Mouse (Mus musculus) macrophage (primary cell): ENCODE measurements around the gene Rabl3. TPM values are rescaled to one million over a fixed set of nuclear protein-coding genes. Genes with fewer than 3 reads are reported as not detected.

ENCODE experiments used
- H3K27ac ChIP-seq: fragments of 350-480 bp; formaldehyde crosslinking; 2 replicates; pipeline ENCODE4 v1.9.0; 2021
- H3K36me3 ChIP-seq: fragments of 350-480 bp; formaldehyde crosslinking; 2 replicates; pipeline ENCODE4 v1.9.0; 2021; ENCODE audit errors: inconsistent target
- H3K4me3 ChIP-seq: fragments of 350-480 bp; formaldehyde crosslinking; 2 replicates; pipeline ENCODE4 v1.9.0; 2021; ENCODE audit errors: inconsistent target
- H3K79me2 ChIP-seq: fragments of 350-480 bp; formaldehyde crosslinking; 2 replicates; pipeline ENCODE4 v1.9.0; 2021; ENCODE audit errors: inconsistent target
- WGBS: methylation state at CpG from one replicate; pipeline ENCODE4 v1.1.7; 2026; ENCODE audit warnings: inconsistent platforms; ENCODE audit not compliant: missing documents; 5-methylcytosine and 5-hydroxymethylcytosine counted together
- polyA plus RNA-seq: library from polyadenylated mRNA; stranded (reverse); fragments of 250-400 nt; gene quantifications from 3 replicates; pipeline ENCODE4 v1.2.4, GENCODE M21; 2018; ENCODE audit warnings: inconsistent platforms
- total RNA-seq, 78 experiments: library from RNA; depleted of rRNA; stranded (reverse); fragments of 250-400 nt; gene quantifications; 1 replicate in 9 of 78; 2 replicates in 24 of 78; 3 replicates in 43 of 78; 4 replicates in 2 of 78; pipeline ENCODE4 v1.2.4; 2018; ENCODE audit warnings: inconsistent platforms in 56 of 78

Rabl3 gene
- total RNA-seq (2018; cell fraction: chromatin; rRNA removed): 10 to 100 TPM in 20 of 26 experiments, 1 to 10 TPM in 6; 3.7 to 25.9 (median 15.2) TPM
- total RNA-seq (2018; cell fraction: cytosol; rRNA removed): 10 to 100 TPM in 16 of 26 experiments, 1 to 10 TPM in 10; 8.1 to 15.4 (median 11.5) TPM
- total RNA-seq (2018; cell fraction: nucleus; rRNA removed): 10 to 100 TPM in 21 of 26 experiments, 1 to 10 TPM in 5; 5.1 to 27.1 (median 14.5) TPM
- 8.7 to 12.1 TPM (median 11.9 TPM) in 3 replicates for polyA plus RNA-seq

DNA sequence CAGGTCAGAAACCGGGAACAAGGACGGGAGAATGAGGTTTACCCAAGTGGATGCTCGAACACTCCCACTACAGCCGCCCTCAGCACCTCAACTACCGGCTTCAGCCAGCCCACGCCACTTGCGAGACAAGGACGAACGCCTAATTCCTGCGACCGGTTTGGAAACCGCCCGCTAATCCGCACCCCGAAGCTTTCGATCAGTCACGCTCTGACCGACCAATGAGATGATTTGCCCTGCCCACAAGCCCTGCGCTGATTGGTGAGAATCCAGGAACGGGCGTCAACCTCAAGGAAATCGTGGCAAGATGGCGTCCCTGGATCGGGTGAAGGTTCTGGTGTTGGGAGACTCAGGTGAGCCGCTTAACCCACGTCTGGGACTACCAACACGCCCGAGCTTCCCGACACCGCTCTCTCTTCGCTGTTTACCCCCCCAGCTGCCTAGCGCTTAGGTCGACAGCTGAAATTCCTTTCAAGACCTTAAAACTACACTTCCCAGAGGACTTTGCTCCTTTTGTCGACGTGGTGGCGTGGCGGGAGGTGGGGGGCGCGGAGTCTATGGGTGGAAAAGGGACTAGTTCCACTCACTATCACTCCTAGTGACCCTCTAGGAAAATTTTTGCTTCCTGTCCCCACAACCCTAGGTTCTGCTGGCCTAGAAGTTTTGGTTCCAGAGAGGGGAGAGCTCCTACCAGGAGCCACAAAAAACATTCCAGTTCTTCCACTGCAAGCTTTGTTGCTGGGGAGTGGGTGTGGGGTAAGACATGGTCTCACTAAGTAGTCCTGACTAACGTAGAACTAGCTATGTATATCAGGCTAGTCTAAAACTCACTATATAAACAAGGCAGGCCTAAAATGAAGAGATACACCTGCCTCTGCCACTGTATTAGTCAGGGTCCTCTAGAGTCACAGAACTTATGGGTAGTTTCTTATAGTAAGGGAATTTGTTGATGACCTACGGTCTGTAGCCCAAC, at the start of gene Rabl3, which contains the start of gene Gtf2e1:
Rabl3 (plus strand) TSS at position 275 of the 970 bp plus-strand sequence.
Gtf2e1 (minus strand) TSS at position 179 of the 970 bp plus-strand sequence.
- Histone ChIP-seq H3K4me3 (peak within 1 kb of the TSS; percentile 81), H3K27ac (peak within 1 kb of the TSS; percentile 95), H3K36me3 (0 out of 2 replicates have a peak, but pooled peaks cover 6% of the 10 kb centered on the region), H3K79me2 (peaks cover 16% of the 10 kb centered on the region)
- 3% methylated on average over 41 of the region's 41 CpGs for WGBS

- H3K27ac ChIP-seq: no peak overlapping the region
- H3K36me3 ChIP-seq: no peaks in the 10 kb centered on the region
- no peaks in the 10 kb centered on the region for H3K79me2 ChIP-seq
- H3K4me3 ChIP-seq: no peak overlapping the region
- 93% methylated on average over 6 of the region's 6 CpGs for whole genome bisulfite sequencing
Observed at GRCm38 (mm10) chr16:37495017-37495416, 44.7 kb upstream of the Rabl3 start.

DNA sequence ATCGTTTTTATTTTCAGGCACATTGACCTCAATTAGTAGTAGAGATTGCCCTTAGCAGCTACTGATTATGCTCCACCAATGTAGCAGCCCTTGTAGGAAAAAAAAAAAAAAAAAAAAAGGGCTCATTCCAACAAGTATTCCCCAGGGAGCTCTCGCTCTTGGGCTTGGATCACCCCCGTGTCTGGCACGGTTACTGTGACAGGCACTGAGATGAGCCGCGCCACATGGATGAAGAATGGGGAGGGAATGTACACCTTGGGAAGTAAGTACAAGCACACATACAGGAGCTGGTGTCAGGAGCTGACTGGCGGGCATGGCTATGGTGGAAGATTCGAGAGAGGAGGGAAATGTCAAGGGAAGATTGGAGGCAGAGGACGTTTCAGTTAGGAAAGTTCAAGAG, 41.1 kb upstream of the Rabl3 start:
- H3K4me3 ChIP-seq: no peak overlapping the region
- H3K27ac ChIP-seq: no peak overlapping the region
- H3K79me2 ChIP-seq: no peaks in the 10 kb centered on the region
- WGBS: 92% methylated on average over 9 of the region's 9 CpGs
- H3K36me3 ChIP-seq: no peaks in the 10 kb centered on the region

GRCm38 (mm10) chr16:37504517-37504916, 35.2 kb upstream of the Rabl3 start:
- Histone ChIP-seq H3K4me3 (no peak overlapping the region), H3K27ac (no peak overlapping the region), H3K79me2 (no peaks in the 10 kb centered on the region), H3K36me3 (no peaks in the 10 kb centered on the region)
- WGBS: 75% methylated on average over 1 of the region's 1 CpGs

GRCm38 (mm10) chr16:37506751-37507150, 32.9 kb upstream of the Rabl3 start:
- Histone ChIP-seq H3K27ac (no peak overlapping the region), H3K36me3 (peaks cover 16% of the 10 kb centered on the region), H3K79me2 (no peaks in the 10 kb centered on the region), H3K4me3 (no peak overlapping the region)
- 95% methylated on average over 9 of the region's 9 CpGs for WGBS

DNA sequence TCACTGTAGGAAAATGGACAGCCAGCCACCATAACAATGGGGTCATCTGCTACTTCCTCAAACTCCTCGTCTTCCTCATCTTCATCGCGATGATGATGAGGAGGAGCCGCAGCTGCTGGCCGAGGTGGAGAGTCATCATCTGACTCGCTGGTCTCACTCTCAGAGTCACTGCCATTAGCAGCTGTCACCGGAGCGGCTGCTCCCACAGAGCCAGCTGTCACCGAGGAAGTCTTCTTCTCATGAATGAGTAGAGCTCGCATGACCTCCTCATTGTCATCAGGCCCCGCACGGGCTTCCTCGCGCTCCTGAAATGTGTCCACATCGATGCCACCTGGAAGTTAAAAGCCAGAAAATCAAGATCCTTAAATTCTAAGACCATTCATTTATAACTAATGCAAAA, 28.2 kb upstream of the Rabl3 start:
- Histone ChIP-seq H3K79me2 (no peaks in the 10 kb centered on the region), H3K36me3 (peaks cover 18% of the 10 kb centered on the region), H3K27ac (no peak overlapping the region), H3K4me3 (no peak overlapping the region)
- 96% methylated on average over 15 of the region's 15 CpGs for WGBS

GRCm38 (mm10) chr16:37514644-37515043, 25.0 kb upstream of the Rabl3 start:
- no peak overlapping the region for H3K4me3 ChIP-seq
- H3K27ac ChIP-seq: no peak overlapping the region
- peaks cover 18% of the 10 kb centered on the region for H3K36me3 ChIP-seq
- 92% methylated on average over 8 of the region's 8 CpGs for WGBS
- no peaks in the 10 kb centered on the region for H3K79me2 ChIP-seq

DNA sequence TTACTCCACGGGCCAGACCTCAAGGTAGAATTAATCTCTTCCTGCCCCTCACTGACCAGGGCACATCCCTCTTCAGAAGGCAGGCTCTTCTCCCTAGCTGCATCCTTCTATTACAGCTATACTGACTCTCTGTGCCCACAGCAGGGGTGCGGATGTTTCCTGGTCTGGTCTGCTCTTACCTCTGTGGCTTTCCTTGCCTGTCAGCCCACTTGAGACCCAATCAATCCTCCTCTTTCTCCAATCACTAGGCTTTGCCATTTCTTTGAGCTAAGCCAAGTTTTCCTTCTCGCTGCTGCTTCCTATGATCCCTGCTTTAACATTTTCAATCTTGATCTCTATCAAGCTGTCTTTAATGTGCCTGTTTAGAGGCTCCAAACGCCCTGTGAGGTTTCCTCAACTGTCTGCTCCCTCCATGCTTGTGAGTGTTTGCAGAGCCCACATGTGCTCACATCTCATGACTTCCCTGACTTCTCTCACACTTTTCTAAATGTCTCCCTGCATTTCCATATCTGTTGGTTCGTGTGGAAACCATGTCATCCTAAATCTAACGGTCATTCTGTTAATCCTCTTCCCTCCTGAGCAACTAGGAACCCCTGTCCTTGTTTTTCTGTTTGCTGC, 23.2 kb upstream of the Rabl3 start:
- no peak overlapping the region for H3K4me3 ChIP-seq

DNA sequence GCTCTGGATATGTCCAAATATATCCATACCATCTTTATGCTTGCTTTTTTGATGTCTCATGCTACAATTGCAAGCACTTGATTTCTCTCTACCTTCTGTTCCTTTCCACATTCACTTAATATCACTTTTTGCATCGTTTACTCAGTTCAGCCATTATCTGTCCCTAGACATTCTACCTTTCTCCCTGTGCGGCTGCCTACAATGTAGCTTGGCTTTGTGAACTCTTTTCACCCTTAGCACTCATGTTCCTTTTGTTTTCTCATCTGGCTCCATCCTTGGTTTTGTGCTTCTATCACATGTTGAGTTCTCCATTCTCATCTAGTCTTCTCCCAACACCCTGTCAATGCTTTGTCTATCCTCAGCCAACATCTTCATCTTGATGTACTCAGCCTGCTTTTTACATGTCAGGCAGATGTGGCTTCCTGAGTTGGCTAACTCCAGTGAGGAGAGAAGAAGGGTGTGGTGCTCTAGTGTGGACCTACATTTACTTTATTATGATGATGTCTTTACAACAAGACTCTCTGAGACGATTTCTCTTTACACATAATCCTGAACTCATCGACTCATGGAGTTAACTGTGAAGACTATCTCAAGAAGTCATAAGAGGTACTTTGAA, 22.0 kb upstream of the Rabl3 start:
- Histone ChIP-seq H3K36me3 (peaks cover 9% of the 10 kb centered on the region; the same call in 1 of the 2 replicates), H3K27ac (no peak overlapping the region), H3K4me3 (no peak overlapping the region), H3K79me2 (no peaks in the 10 kb centered on the region)
- 94% methylated on average over 4 of the region's 4 CpGs for WGBS

More for the DNA sequence above, 23.2 kb upstream of the Rabl3 start:
- Histone ChIP-seq H3K36me3 (0 out of 2 replicates have a peak, but pooled peaks cover 5% of the 10 kb centered on the region), H3K79me2 (no peaks in the 10 kb centered on the region), H3K27ac (no peak overlapping the region)
- 96% methylated on average over 6 of the region's 6 CpGs for WGBS

DNA sequence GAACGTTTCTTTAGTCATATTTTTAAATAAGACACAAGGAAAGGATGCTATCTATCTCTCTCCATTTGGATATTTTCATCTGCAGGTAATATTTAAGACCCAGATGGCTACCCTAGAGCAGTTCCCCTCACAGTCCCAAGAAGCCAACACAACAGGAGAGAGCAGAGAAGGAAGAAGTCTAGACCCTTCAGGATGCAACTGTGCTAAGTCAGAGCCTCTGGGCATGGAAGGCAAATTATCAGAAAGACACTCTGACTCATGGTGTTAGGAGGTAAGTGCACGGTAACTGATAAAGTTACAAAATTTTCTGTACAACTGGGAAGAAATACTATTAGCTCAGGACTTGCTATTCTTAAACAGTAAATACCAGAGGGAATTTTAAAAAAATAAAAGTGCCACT, 21.0 kb upstream of the Rabl3 start:
- Histone ChIP-seq H3K27ac (no peak overlapping the region), H3K36me3 (peaks cover 15% of the 10 kb centered on the region)
- 96% methylated on average over 2 of the region's 2 CpGs for WGBS

DNA sequence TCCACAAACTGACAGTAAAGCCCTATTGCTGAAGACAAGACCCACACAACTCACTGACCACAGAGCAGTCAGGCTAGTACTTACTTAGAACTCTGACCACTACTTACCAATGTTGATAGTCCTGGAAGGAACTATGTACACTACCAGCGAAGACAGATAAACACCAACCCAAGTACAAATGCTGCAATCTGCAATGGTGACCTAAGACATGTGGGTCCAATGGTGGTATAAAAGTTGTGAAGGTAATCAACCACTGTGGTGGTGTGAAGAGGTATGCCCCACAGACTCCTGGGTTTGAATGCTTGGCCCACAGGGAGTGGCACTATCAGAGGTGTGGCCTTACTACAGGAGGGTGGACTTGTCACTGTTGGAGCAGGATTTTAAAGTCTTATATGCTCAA, 20.0 kb upstream of the Rabl3 start:
- Histone ChIP-seq H3K36me3 (peaks cover 24% of the 10 kb centered on the region), H3K4me3 (no peak overlapping the region), H3K79me2 (no peaks in the 10 kb centered on the region), H3K27ac (no peak overlapping the region)
- WGBS: 100% methylated on average over 1 of the region's 1 CpGs

More for the DNA sequence above, 21.0 kb upstream of the Rabl3 start:
- Histone ChIP-seq H3K4me3 (no peak overlapping the region), H3K79me2 (no peaks in the 10 kb centered on the region)

DNA sequence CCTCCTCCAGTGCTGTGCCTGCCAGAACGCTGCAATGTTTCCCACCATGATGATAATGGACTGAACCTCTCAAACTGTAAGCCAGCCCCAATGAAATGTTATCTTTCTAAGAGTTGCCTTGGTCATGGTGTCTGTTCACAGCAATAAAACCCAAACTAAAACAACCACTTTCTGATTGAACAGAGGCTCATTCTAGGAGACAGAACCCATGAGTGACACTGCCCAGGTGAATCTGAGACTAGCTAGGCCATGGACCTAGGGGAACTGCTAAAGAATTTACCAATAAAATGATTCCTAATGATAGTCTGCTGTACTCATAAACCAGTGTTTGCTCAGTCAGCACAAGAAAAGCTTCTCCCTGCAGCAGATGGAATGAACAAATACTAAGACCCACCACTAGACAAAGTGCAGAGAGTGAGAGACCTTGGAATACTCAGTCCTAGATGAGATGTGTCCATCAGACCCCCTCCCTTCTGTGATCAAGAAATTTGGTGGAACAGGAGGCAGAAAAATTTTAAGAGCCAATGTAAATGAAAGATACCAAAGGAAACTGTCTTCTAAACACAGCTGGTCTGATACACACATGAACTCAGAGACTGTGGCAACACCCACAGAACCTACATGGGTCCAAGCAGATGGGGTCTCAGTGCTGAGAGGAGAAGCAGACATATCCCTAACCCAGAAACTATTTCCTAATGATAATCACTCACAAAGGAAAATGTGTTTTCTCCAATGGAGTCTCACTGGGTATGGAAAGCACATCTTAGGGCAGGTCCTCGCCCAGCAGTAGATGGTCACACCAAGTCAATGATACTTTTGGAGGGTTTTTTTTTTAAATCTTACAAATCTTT, 19.3 kb upstream of the Rabl3 start:
- Histone ChIP-seq H3K36me3 (peaks cover 24% of the 10 kb centered on the region), H3K4me3 (no peak overlapping the region), H3K27ac (no peak overlapping the region), H3K79me2 (no peaks in the 10 kb centered on the region; the same call in 1 of the 2 replicates)
- WGBS: 96% methylated on average over 2 of the region's 2 CpGs

- Histone ChIP-seq H3K27ac (no peak overlapping the region), H3K79me2 (peaks cover 9% of the 10 kb centered on the region; the same call in 1 of the 2 replicates), H3K36me3 (peaks cover 24% of the 10 kb centered on the region), H3K4me3 (no peak overlapping the region)
- 98% methylated on average over 6 of the region's 7 CpGs for WGBS
Observed at GRCm38 (mm10) chr16:37522100-37522697, 17.5 kb upstream of the Rabl3 start.
